Mouse (Mus musculus) stomach, postnatal 0 days (tissue): ENCODE results near the gene Ifnlr1.

ENCODE experiments used
- CTCF ChIP-seq: IDR thresholded peaks from 2 replicates; pipeline ENCODE4 v1.5.1; 2016; ENCODE audit warnings: antibody characterized with exemption, low read depth, mild to moderate bottlenecking, moderate library complexity
- EP300 ChIP-seq: optimal IDR thresholded peaks from 2 replicates; pipeline ENCODE3; 2016; ENCODE audit warnings: antibody characterized with exemption

DNA sequence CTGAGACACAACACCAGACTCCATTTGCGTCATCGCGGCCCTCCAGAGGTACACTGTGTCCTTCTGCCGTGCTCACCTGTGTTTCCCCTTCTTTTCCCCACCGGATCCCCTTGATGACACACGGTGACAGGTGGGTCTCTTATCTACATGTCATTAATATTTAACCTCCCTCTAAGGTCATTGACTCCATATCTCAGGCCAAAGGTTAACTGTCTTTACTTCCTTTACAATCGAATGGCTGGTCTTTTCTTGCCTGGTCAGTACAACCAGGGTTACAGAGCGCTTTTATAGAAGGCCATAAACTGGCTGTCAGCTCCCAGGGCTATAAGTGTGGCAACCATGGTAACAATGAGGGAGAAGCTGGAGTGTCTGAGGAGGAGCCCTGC, 66.7 kb downstream of the Ifnlr1 start:
- TF ChIP-seq CTCF (no peak), EP300 (no peak)
